Mouse (Mus musculus) stomach, adult 2 months (tissue): ENCODE measurements around the gene Hps4. TPM values are rescaled to one million over a fixed set of nuclear protein-coding genes. Genes with fewer than 3 reads are reported as not detected.

ENCODE experiments used
- polyA plus RNA-seq: library from polyadenylated mRNA; depleted of rRNA; stranded (reverse); fragments of >200 nt; gene quantifications from 2 replicates; pipeline ENCODE4 v1.2.3, GENCODE M21; 2012; rRNA removed

The Hps4 gene
- 21.6 and 30.6 TPM in 2 replicates for polyA plus RNA-seq

GRCm38 (mm10) chr5:112342463-112343204, at the start of gene Hps4, which contains the start of gene Srrd:
TSS of gene Hps4 (plus strand) at chr5:112343083.
TSS of gene Srrd (minus strand) at chr5:112343040.

GRCm38 (mm10) chr5:112325546-112326445, 17.1 kb upstream of the Hps4 start, which contains the start of gene Tfip11:
TSS of gene Tfip11 (plus strand) at chr5:112326358.

GRCm38 (mm10) chr5:112355910-112356309, 13.0 kb downstream of the Hps4 start, which contains the start of gene Gm6583:
TSS of gene Gm6583 (minus strand) at chr5:112356033.

DNA sequence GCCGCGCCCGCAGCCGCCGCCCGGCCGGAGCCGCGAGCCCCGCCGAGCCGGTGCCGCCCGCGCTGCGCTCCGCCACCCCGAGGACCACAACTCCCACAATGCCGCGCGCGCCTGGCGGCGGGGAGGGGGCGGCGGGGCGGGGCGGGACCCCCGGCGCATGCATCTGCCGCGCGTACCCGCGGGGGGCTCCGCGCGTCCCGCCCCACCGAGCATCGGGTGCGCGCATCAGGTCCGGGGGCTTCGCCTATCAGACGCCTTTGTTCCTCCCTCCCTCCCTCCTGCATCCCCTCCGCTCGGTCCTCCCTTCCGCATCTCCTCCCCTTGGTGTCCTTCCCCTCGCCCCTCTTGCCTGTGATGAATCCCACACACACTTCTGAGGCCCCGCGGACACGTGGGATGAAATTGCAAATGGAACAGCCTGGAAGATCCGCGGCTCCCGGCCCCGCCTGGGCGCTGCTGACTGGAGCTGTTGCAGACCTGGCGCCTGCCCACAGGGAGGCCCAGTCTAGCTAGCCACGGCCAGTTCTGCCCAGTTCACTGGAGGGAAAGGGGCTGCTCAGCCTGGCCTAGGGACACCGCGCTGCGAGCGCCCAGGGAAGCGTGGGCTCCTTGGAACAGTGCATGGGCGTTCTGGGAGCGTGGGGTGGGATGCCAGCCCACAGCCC, 52.0 kb downstream of the Hps4 start, which contains the start of gene Asphd2:
Gene Asphd2, minus strand, starts transcription at position 88 of the 665 bp plus-strand sequence.

Other genes with a start within 250 kb of the Hps4 start
- gene Cryba4, start 90.6 kb upstream of the Hps4 start, polyA plus RNA-seq, result 0.14 and 0.41 TPM in 2 replicates
- gene Crybb1, start 87.3 kb upstream of the Hps4 start, polyA plus RNA-seq, result 0.23 TPM in 1 of 2 replicates, not detected in the other
- gene Tpst2, start 66.4 kb upstream of the Hps4 start, polyA plus RNA-seq, result 13.9 and 20.8 TPM in 2 replicates
- gene Tfip11, start 16.7 kb upstream of the Hps4 start, polyA plus RNA-seq, result 13.6 and 14.5 TPM in 2 replicates
- gene Srrd, start within 50 bp of the Hps4 start, polyA plus RNA-seq, result 17.3 and 20.5 TPM in 2 replicates
- gene Gm6583, start 12.9 kb downstream of the Hps4 start, polyA plus RNA-seq, result not detected in 2 replicates
- 1.3 and 1.4 TPM in 2 replicates for gene Asphd2, start 51.8 kb downstream of the Hps4 start, polyA plus RNA-seq
- not detected in 2 replicates for gene Gm6588, start 106.3 kb downstream of the Hps4 start, polyA plus RNA-seq
- gene Sez6l, start 234.1 kb downstream of the Hps4 start, polyA plus RNA-seq, result 0.28 and 0.30 TPM in 2 replicates